Mouse (Mus musculus): ENCODE results near the gene Olfr1443.

The Olfr1443 gene

DNA sequence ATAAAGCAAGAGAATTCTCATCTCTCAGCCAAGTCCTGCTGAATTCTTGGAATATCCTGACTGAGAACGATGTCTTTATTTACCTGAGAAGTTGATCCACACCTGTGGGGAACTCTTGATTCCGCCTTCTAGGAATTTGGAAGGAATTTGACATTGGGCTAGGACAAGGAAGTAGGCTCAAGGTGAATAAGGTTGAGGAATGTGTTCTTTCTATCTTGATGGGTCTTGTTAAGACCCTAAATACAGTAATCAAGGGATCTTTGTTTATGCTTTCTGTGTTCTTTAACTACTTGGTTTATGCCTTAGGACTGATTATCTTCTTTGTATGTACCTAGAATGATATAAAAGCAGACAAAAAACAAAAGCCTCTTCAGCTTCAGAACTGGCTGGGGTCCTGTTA is 54.0 kb downstream of the Olfr1443 start:
- DNase-seq (ENCODE audit: low read depth, low spot score), result no peak

Data from brain, adult 2 months (tissue).